Mouse (Mus musculus) neural tube, embryonic 12.5 days (tissue): ENCODE measurements at regions not wholly inside any gene's neighbourhood (a gene's known extent, or its start where the extent isn't known, plus 50 kb on each side); places are given as distances from the start of the nearest gene placed in this dataset.
A peak's percentile ranks its signal among the peaks of the same experiment; 100 is the strongest.
"Not testable (repeated sequence)": the region's sequence is repeated elsewhere in the genome, so short reads cannot be mapped to it uniquely, and the experiment has no call there.

Experiments used
- ATAC-seq: fragments of 200-750 bp; cut with Nextera tagmentation; 2 replicates; pipeline ENCODE4 v1.8.0; 2017; ENCODE audit warnings: low read depth, mild to moderate bottlenecking, moderate TSS enrichment, moderate library complexity; ENCODE audit not compliant: low FRiP score
- H3K27ac ChIP-seq: fragments of 300-500 bp; sonication (generic); 2 replicates; pipeline ENCODE4 v1.5.1; 2016
- H3K27me3 ChIP-seq: fragments of 300-500 bp; sonication (generic); replicated peaks from 2 replicates; pipeline ENCODE4 v1.6.1; 2016; ENCODE audit warnings: mild to moderate bottlenecking
- H3K36me3 ChIP-seq: fragments of 300-500 bp; sonication (generic); 2 replicates; pipeline ENCODE4 v1.6.1; 2016; ENCODE audit warnings: mild to moderate bottlenecking
- H3K4me1 ChIP-seq: fragments of 300-500 bp; sonication (generic); 2 replicates; pipeline ENCODE4 v1.6.1; 2016
- H3K4me2 ChIP-seq: fragments of 300-500 bp; sonication (generic); replicated peaks from 2 replicates; pipeline ENCODE4 v1.6.1; 2016; ENCODE audit warnings: mild to moderate bottlenecking
- H3K4me3 ChIP-seq: fragments of 300-500 bp; sonication (generic); 2 replicates; pipeline ENCODE4 v1.5.1; 2016
- H3K9ac ChIP-seq: fragments of 300-500 bp; sonication (generic); 2 replicates; pipeline ENCODE4 v1.6.1; 2016; ENCODE audit warnings: mild to moderate bottlenecking
- H3K9me3 ChIP-seq: fragments of 300-500 bp; sonication (generic); 2 replicates; pipeline ENCODE4 v1.6.1; 2016; ENCODE audit warnings: mild to moderate bottlenecking
- WGBS: fragments of 180-500 bp; shearing (Covaris S2); methylation state at CpG from one replicate; pipeline ENCODE4 v1.1.7; 2016; 5-methylcytosine and 5-hydroxymethylcytosine counted together

DNA sequence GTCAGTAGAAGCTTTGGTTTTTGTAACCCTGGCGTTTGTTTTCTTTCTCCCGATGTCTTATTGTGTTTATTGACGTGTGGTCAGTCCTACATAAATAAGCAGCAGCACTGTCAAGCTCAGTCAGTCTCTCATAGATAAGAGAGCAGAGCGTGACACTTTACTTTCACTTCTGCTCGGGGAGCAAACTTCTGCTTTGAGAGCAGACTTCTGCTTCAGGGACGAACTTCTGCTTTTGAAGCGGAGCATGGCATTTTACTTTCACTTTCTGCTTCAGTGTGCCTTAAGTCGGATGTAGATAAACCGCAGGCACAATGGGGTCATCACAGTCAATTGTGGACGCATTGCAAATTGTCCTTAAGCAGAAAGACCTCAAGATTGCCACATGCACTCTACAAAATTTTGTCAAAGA is 466.0 kb downstream of the Gm11232 start:
- H3K27me3 ChIP-seq: no peaks in the 10 kb centered on the region
- no peaks in the 10 kb centered on the region for H3K4me1 ChIP-seq
- H3K27ac ChIP-seq: no peak overlapping the region
- H3K9me3 ChIP-seq: 0 out of 2 replicates have a peak, but pooled peaks cover 15% of the 10 kb centered on the region
- no peak overlapping the region for H3K4me2 ChIP-seq
- 88% methylated on average over 10 of the region's 10 CpGs for WGBS
- ATAC-seq: no peak
- H3K4me3 ChIP-seq: no peak overlapping the region
- H3K9ac ChIP-seq: no peak overlapping the region
- no peaks in the 10 kb centered on the region for H3K36me3 ChIP-seq

- 0 out of 2 replicates have a peak, but pooled peaks cover 15% of the 10 kb centered on the region for H3K9me3 ChIP-seq
- 95% methylated on average over 22 of the region's 22 CpGs for WGBS
- not testable (repeated sequence) for H3K27me3 ChIP-seq, H3K9ac ChIP-seq, H3K4me3 ChIP-seq, H3K4me1 ChIP-seq, ATAC-seq, H3K36me3 ChIP-seq, H3K4me2 ChIP-seq, H3K27ac ChIP-seq
Observed at GRCm38 (mm10) chr4:71291111-71291740, 466.5 kb downstream of the Gm11232 start.

GRCm38 (mm10) chr4:71283147-71283546 is 474.6 kb downstream of the Gm11232 start:
- 90% methylated on average over 1 of the region's 1 CpGs for WGBS

DNA sequence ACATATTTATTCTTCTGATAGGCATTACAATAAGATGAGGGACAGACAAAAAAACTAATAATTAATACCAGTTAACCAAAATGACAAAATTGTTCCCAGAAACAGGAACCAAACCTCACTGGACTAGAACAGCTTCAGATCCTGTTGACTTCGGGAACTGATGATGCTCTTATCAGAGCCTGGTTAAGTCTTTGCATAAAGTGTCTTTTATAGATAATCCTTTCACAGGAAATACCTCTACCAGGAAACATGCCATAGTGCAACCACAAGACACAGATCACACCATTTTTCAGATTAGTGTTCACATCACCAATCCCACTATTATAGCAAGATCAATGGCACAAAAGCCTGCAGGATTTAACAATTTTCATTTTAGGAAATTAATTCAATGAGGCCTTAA is 478.1 kb downstream of the Gm11232 start:
- no peak overlapping the region for H3K4me2 ChIP-seq
- H3K9ac ChIP-seq: no peak overlapping the region
- H3K27ac ChIP-seq: no peak overlapping the region
- H3K4me3 ChIP-seq: no peak overlapping the region
- no peaks in the 10 kb centered on the region for H3K36me3 ChIP-seq
- H3K9me3 ChIP-seq: no peaks in the 10 kb centered on the region
- H3K27me3 ChIP-seq: no peaks in the 10 kb centered on the region
- 91% methylated on average over 1 of the region's 1 CpGs for WGBS
- ATAC-seq: no peak
- no peaks in the 10 kb centered on the region for H3K4me1 ChIP-seq

More at GRCm38 (mm10) chr4:71283147-71283546, 474.6 kb downstream of the Gm11232 start:
- no peaks in the 10 kb centered on the region for H3K4me1 ChIP-seq
- no peak for ATAC-seq
- no peak overlapping the region for H3K9ac ChIP-seq
- H3K27me3 ChIP-seq: no peaks in the 10 kb centered on the region
- no peak overlapping the region for H3K4me2 ChIP-seq
- H3K36me3 ChIP-seq: no peaks in the 10 kb centered on the region
- H3K4me3 ChIP-seq: no peak overlapping the region
- H3K9me3 ChIP-seq: 0 out of 2 replicates have a peak, but pooled peaks cover 4% of the 10 kb centered on the region
- H3K27ac ChIP-seq: no peak overlapping the region

DNA sequence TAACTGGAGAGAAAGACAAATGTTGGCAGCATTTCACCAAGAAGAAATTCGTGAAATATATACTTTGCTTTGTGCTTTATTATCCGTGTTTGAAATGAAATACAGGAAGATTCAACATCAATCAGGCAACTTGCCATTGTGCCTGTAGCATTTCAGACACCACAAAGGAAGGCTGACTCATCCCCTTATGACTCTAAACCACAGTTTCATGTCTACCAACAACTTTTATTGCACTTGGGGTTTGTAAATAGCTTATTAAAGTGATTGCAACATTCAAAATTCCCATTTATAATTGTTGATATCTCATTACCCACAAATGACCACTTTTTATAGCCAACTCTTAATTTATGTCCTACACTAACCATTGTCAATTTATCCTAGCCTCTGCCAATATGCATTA is 497.9 kb downstream of the Gm11232 start:
- no peak for ATAC-seq
- H3K4me1 ChIP-seq: no peaks in the 10 kb centered on the region
- no peaks in the 10 kb centered on the region for H3K27me3 ChIP-seq
- no peak overlapping the region for H3K9ac ChIP-seq
- WGBS: 86% methylated on average over 2 of the region's 2 CpGs
- H3K9me3 ChIP-seq: no peaks in the 10 kb centered on the region
- H3K36me3 ChIP-seq: no peaks in the 10 kb centered on the region
- H3K27ac ChIP-seq: no peak overlapping the region
- no peak overlapping the region for H3K4me3 ChIP-seq
- H3K4me2 ChIP-seq: no peak overlapping the region

GRCm38 (mm10) chr4:71230497-71230872 is 527.3 kb downstream of the Gm11232 start:
- 0 out of 2 replicates have a peak overlapping the region, but pooled peaks have one; percentile 4 for H3K4me2 ChIP-seq
- 0 out of 2 replicates have a peak, but pooled peaks cover 9% of the 10 kb centered on the region for H3K4me1 ChIP-seq
- H3K27ac ChIP-seq: no peak overlapping the region

GRCm38 (mm10) chr4:71229796-71230496 is 527.8 kb downstream of the Gm11232 start:
- no peak overlapping the region for H3K9ac ChIP-seq

More at GRCm38 (mm10) chr4:71230497-71230872, 527.3 kb downstream of the Gm11232 start:
- ATAC-seq: peak; percentile 83
- H3K9me3 ChIP-seq: no peaks in the 10 kb centered on the region
- H3K36me3 ChIP-seq: no peaks in the 10 kb centered on the region
- WGBS: 16% methylated on average over 4 of the region's 4 CpGs
- H3K27me3 ChIP-seq: no peaks in the 10 kb centered on the region
- H3K9ac ChIP-seq: no peak overlapping the region
- no peak overlapping the region for H3K4me3 ChIP-seq

GRCm38 (mm10) chr4:71226653-71227052 is 531.1 kb downstream of the Gm11232 start:
- no peak overlapping the region for H3K4me2 ChIP-seq
- 92% methylated on average over 4 of the region's 4 CpGs for WGBS
- H3K27me3 ChIP-seq: no peaks in the 10 kb centered on the region
- no peak overlapping the region for H3K4me3 ChIP-seq
- H3K4me1 ChIP-seq: 0 out of 2 replicates have a peak, but pooled peaks cover 9% of the 10 kb centered on the region
- no peak overlapping the region for H3K9ac ChIP-seq
- H3K9me3 ChIP-seq: no peaks in the 10 kb centered on the region
- ATAC-seq: no peak
- no peaks in the 10 kb centered on the region for H3K36me3 ChIP-seq
- H3K27ac ChIP-seq: no peak overlapping the region

More at GRCm38 (mm10) chr4:71229796-71230496, 527.8 kb downstream of the Gm11232 start:
- H3K4me2 ChIP-seq: no peak overlapping the region
- H3K4me1 ChIP-seq: 0 out of 2 replicates have a peak, but pooled peaks cover 9% of the 10 kb centered on the region
- WGBS: 45% methylated on average over 3 of the region's 3 CpGs
- H3K27me3 ChIP-seq: no peaks in the 10 kb centered on the region
- ATAC-seq: peak; percentile 80
- no peak overlapping the region for H3K4me3 ChIP-seq
- H3K36me3 ChIP-seq: no peaks in the 10 kb centered on the region
- no peaks in the 10 kb centered on the region for H3K9me3 ChIP-seq
- H3K27ac ChIP-seq: no peak overlapping the region

DNA sequence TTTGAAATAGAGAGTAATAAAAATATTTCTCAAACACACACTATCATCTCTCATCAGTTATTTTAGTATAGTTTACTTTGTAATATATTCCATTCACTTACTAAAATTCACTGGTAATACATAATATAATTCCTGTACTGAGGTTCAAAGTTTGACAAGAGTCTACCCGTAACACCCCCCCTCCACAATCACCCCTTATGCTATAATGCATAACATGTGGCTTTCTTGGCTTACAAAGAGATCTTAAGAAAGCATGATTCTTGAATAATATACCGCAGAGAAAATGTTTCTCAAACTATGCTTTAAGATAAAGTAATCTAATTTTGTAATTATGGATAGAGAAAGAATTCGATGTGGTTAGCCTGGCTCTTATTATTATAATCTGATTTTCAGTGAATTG is 539.7 kb downstream of the Gm11232 start:
- no peak for ATAC-seq
- no peaks in the 10 kb centered on the region for H3K36me3 ChIP-seq
- no peaks in the 10 kb centered on the region for H3K4me1 ChIP-seq
- no peak overlapping the region for H3K27ac ChIP-seq
- no peak overlapping the region for H3K9ac ChIP-seq
- no peak overlapping the region for H3K4me2 ChIP-seq
- H3K9me3 ChIP-seq: no peaks in the 10 kb centered on the region
- H3K27me3 ChIP-seq: no peaks in the 10 kb centered on the region
- WGBS: 87% methylated on average over 3 of the region's 3 CpGs
- H3K4me3 ChIP-seq: no peak overlapping the region

DNA sequence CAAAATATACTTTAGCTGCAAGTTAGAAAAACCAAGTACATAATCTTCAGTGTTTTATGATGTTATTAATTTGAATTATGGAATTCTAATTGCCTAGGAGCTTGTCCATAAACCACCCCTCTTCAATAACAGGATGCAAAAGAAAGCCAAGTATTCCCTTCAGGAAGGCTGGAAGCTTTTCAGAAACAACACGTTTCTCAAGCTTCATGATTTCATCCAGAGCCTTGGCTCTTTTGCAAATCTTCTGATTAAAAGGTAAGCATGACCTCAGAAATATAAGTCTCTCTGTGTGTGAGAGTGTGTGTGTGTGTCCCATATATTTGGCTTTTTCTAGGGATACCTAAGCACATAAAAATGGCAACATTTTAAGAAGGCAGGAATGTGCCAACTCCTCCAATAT is 570.0 kb downstream of the Gm11232 start:
- no peak overlapping the region for H3K27ac ChIP-seq
- H3K27me3 ChIP-seq: no peaks in the 10 kb centered on the region
- WGBS: 73% methylated on average over 1 of the region's 1 CpGs
- no peaks in the 10 kb centered on the region for H3K4me1 ChIP-seq
- H3K36me3 ChIP-seq: no peaks in the 10 kb centered on the region
- H3K4me2 ChIP-seq: no peak overlapping the region
- no peak for ATAC-seq
- H3K9ac ChIP-seq: no peak overlapping the region
- no peak overlapping the region for H3K4me3 ChIP-seq
- H3K9me3 ChIP-seq: no peaks in the 10 kb centered on the region

DNA sequence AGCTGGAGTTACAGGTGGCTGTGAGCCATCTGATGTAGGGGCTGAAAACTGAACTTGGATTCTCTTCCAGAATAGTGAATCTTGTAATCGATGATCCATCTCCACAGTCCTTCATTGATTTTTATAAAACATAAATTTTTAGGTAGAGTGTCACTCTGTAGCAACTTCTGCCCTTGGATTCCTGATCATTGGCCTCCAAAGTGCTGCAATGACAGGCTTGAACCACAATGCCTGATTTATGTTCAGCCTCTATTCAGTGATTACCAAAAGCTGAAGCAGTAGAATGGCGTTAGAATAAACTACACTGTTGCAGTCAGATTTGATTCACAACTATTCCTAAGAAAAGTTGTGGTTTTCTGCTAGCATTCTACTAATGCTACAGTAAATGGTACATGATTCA is 580.1 kb downstream of the Gm11232 start:
- 71% methylated on average over 2 of the region's 2 CpGs for WGBS
- Histone ChIP-seq H3K27ac (no peak overlapping the region), H3K9ac (no peak overlapping the region), H3K27me3 (no peaks in the 10 kb centered on the region), H3K36me3 (no peaks in the 10 kb centered on the region), H3K4me1 (no peaks in the 10 kb centered on the region), H3K4me3 (no peak overlapping the region), H3K4me2 (no peak overlapping the region), H3K9me3 (no peaks in the 10 kb centered on the region)
- no peak for ATAC-seq

DNA sequence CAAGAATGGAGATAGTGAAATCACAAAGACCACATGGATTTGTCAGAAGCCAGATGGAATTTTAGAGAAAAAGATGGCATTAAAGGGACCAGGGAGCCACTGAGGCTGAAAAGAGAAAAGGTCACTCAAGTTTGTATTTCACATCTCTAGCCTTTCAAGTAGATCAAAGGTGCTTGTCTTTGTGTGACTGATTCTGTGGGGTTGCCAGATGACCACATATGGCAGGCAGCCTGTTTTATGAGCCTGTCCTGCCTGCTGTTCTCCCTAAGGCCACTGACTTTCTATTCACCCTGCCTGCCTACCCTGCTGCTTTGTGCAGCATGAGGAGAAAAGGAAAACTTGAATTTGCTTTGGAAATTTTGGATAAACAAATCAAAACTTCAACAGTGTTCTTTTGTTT is 592.0 kb downstream of the Gm11232 start:
- Histone ChIP-seq H3K27ac (no peak overlapping the region), H3K4me3 (no peak overlapping the region), H3K9ac (no peak overlapping the region), H3K27me3 (no peaks in the 10 kb centered on the region), H3K36me3 (no peaks in the 10 kb centered on the region), H3K9me3 (no peaks in the 10 kb centered on the region), H3K4me2 (no peak overlapping the region), H3K4me1 (no peaks in the 10 kb centered on the region)
- ATAC-seq: 0 out of 2 replicates have a peak, but pooled peaks have one; percentile 61
